Mouse (Mus musculus): ENCODE data around the gene Fkbp4.
"Not testable (repeated sequence)": the region's sequence is repeated elsewhere in the genome, so short reads cannot be mapped to it uniquely, and the experiment has no call there.

The Fkbp4 gene

GRCm38 (mm10) chr6:128397574-128398261 is 40.8 kb downstream of the Fkbp4 start:
- DNase-seq (ENCODE audit: low spot score in 2 of 2): no peak

DNA sequence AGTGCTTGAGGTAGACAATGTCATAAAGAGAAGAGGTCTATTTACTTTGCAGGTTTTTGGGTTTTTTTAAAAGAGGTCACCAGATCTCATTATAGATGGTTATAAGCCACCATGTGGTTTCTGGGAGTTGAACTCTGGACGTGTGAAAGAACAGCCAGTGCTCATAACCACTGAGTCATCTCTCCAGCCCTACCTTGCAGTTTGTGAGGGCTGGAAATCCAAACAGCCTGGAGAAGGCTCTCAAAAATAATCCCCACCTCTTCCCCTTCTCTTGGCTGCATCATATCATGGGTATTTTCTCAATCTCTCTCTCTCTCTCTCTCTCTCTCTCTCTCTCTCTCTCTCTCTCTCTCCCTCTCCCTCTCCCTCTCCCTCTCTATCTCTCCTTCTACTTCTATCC is 47.8 kb downstream of the Fkbp4 start:
- no peak for DNase-seq (ENCODE audit: low spot score in 2 of 2)

DNA sequence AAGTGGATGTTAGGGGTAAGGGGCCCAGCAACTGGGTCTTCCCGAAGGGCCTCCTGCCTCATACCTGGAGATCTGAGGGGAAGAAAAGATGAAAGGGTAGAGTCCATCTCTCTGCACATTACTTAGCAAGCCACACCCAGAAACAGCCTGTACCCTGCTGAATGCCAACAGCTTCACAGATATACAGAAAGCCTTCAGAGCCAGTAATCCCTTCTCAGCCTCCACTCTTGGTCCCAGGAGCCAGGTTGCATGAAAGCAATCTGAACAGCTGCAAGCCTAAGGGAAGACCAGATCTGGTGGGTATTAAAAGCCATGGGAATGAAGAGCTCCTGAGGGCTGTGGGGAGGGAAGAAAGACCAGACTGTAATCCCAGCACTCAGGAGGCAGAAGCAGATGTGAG is 49.3 kb downstream of the Fkbp4 start:
- no peak for DNase-seq (ENCODE audit: low spot score in 2 of 2)

GRCm38 (mm10) chr6:128385026-128385425 is 53.5 kb downstream of the Fkbp4 start:
- DNase-seq (ENCODE audit: low spot score in 2 of 2): no peak

DNA sequence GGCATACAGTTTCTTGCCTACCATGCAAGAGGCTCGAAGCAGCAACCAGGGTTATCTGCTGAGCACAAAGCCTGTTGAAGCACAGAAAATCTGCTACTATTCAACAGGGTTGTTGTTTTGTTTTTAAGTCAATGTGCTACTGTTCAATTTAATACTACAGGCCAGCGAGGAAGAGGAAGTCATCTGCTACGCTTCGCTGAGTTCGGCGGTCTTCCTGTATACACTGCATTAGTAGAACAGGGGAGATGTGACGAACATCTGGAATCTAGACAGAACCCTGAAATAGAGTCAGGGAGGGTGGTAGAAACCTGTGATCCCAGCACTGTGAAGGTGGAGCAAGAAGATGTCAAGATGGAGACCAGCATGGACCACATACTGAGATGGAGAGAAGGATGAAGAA is 54.7 kb downstream of the Fkbp4 start:
- no peak for DNase-seq (ENCODE audit: low spot score in 2 of 2)

DNA sequence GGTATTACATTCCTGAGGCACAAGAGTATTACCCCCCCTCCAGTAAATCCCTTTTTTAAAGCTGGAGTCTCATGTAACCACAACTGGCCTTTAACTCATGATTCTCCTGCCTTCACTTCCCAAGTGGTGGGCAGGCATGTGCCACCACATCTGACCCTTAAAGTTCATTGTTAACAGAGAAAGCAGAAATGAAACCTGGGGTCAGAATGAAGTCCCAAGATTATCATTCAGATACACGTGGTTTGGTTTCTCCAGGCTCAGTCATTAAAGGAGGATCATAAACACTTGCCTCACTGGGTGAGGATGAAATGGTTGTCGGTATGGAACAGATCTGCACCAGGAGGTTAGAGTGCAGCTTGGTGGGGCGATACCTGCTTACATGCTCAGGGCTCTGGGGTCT is 57.2 kb downstream of the Fkbp4 start:
- DNase-seq (ENCODE audit: low spot score in 2 of 2): no peak

DNA sequence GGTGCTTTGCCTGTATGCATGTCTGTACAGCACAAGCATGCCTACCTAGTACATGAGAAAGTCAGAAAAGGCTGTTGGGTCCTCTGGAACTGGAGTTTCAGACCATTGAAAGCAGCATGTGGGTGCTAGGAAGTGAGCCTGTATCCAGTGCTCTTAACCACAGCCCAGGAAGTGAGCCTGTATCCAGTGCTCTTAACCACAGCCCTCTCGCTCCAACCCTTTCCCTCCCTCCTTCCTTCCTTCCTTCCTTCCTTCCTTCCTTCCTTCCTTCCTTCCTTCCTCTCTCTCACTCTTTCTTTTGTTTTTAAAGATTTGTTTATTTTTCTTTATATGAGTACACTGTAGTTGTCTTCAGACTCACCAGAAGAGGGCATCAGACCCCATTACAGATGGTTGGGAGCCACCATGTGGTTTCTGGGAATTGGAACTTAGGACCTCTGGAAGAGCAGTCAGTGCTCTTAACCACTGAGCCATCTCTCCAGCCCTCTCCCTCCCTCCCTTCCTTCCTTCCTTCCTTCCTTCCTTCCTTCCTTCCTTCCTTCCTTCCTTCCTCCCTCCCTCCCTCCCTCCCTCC is 57.8 kb downstream of the Fkbp4 start:
- not testable (repeated sequence) for DNase-seq (ENCODE audit: low spot score in 2 of 2)

Measured in frontal cortex, postnatal 14 days (tissue).